Mouse (Mus musculus): Measurements from ENCODE around the gene Arap1.

DNA sequence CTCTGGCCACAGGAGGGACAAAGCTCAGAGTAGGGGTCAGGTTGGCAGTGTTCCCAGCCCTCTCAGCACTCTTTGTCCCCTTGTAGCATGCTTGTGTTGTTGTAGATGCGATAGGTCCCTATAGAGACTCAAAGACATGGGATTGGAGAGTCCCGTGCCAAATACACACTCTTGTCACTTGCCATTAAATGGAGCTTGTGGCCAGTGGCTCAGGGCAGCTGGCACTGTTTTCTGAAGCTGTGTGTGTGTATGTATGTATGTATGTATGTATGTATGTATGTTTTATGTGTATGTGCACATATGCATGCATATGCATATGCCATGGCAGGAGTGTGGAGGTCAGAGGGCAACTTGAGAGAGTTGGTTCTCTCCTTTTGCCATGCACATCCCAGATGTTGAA is 20.1 kb upstream of the Arap1 start:
- TF ChIP-seq GATA1 (IDR thresholded peaks at IDR 0.05; ENCODE audit: borderline replicate concordance, low read length) (no peak), FLI1 (IDR thresholded peaks at IDR 0.05; ENCODE audit: low read length) (no peak)

Measured in megakaryocyte, embryonic 14.5 days (primary cell).